Mouse (Mus musculus): ENCODE results near the gene Rarb.
A peak's percentile ranks its signal among the peaks of the same experiment; 100 is the strongest.

Gene Rarb

DNA sequence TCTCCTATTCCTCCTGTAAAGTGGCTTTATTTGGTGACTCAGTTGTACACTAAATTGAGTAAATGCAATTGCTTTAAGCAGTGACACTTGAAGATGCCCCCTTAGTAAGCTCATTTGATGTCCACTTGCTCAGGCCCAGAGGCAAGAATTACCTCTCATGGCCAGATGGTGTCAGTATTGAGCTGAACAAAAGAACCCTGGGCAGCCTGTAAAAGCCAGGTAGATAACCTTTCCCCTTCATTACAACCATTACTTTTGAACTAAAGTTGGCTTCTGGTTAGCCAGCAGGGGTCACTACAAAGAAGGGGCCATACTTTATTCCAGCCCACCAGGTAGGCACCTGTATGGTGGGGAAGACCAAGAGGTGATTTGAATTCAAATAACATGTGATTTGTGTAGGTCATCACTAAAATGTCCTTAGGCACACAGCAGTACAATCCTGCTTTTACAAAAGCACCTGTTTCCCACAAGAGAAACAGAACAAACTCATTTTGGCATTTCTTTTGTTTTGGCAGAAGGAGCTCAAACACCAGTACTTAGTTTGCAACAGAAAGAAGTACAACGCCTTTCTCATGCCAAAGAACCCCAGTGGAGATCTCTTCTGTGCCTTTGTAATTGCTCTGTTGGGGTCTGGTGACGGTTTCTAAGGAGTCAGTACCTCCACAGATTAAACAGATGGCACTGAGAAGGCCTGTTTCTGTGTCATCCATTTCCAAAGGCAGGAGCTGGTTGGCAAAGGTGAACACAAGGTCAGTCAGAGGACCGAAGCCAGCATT lies 384.4 kb downstream of the Rarb start:
- DNase-seq (ENCODE audit: low spot score): peak; percentile 79

DNA sequence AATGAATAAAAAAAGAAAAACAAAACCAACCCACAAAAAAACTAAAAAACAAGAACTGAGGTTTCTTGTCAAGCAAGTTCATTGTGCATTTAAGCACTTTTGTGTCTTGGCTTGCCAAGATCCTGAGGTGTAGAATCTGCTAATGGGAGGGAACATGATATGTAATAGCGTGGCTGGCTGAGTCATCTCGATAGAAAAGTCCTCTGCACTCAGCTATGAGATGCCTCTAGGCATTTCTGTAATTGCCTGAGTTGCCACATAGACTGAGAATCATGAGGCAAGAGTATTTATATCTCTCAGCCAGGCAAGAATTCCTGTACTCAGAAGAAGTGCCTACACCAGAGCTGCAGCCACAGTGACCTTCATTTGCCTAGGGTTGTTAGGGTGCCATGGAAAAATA lies 385.8 kb downstream of the Rarb start:
- DNase-seq (ENCODE audit: low spot score): no peak

DNA sequence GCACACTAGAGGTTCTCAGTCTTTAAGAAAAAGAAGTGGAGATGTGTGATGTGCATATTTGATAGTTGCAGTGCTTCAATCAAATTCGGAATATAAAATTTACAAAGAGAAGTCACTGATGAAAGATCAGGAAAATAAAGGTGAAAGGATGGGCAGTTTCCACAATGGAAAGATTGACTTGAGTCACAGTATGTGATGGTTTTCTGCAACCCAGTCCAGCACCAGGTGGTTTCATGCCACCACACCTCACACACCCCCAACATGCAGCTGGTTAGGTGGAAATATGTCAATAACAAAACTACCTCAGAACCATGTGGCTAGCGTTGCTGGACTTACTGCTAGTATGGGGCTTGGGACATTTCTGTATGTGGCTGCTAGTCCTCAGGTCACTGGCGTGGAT lies 386.4 kb downstream of the Rarb start:
- DNase-seq (ENCODE audit: low spot score): no peak

DNA sequence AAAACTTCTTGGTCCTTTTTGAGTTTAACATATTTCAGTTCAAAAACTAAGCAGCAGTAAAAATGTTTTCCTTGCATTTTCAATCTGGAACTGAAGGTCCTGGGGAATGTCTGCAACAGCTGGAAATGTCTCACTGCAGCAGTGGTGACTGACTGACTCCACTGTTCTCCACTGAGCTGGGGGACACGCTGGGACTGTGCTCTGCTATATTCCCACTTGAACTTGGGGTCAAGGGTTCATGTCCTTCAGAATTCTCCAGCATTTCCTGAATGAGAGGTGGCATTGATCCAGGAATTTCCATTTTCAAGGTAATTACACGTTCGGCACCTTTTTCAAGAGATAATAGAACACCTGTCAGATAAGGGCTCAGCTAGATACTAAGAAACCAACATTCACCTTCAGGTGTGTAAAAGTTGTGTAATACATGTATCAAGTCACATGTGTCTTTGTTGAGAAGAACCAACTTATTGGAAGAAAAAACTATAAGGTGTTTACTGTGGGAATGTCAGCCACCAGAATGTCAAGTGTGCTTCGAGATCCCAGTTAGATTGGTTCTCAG lies 386.9 kb downstream of the Rarb start:
- DNase-seq (ENCODE audit: low spot score): no peak

DNA sequence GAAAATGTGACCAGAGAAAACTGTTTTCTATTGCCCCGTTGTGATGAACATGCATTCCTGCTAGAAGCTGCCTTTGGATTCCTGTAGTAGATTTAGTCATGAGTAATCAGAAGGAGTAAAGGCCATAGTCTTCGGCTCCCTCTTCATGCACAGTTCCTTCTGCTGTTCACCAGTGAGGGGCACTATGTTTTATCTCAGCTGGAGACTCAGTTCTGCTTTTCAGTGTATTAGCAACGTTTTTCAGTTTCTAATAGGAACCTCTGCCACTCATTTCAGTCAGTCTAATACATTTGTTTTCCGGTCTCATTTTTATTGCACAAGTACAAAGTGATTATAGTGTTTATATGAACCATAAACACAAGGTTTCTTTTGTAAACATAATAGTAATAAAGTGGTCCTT lies 391.4 kb downstream of the Rarb start:
- no peak for DNase-seq (ENCODE audit: low spot score)

DNA sequence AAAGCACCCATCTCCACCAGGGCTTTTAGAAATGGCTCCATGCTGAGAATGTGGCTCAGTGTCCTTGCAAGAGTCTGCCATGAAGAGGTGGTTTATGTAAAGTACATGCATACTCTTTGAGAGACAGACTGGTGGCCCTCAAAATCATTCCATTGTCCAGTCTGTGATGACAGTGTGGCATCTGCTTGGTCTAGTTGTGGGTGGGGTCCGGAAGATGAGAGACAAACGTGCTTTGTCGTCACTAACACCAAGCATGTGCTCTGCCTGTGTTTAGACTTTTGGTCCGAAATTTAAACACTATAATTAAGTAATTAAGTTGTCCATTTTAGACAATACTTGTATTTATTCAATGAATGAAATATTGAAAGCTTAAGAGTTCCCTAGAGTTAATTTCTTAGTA lies 404.8 kb downstream of the Rarb start:
- no peak for DNase-seq (ENCODE audit: low spot score)

DNA sequence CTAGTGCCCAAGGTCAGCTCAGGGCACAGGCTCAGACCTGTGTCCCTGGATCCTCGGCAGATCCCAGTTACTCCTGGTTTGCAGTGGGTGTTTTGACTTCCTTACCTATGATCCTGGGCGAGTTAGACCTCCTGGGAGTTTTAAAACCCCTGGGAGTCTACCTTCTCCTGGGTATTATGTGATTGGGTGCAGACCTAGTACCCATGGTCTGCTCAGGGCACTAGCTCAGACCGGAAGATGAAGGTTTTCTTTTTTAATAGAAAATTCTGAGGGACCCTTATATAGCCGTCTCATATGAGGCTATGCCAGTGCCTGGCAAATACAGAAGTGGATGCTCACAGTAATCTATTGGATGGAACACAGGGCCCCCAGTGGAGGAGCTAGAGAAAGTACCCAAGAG lies 413.8 kb downstream of the Rarb start:
- DNase-seq (ENCODE audit: low spot score): no peak

DNA sequence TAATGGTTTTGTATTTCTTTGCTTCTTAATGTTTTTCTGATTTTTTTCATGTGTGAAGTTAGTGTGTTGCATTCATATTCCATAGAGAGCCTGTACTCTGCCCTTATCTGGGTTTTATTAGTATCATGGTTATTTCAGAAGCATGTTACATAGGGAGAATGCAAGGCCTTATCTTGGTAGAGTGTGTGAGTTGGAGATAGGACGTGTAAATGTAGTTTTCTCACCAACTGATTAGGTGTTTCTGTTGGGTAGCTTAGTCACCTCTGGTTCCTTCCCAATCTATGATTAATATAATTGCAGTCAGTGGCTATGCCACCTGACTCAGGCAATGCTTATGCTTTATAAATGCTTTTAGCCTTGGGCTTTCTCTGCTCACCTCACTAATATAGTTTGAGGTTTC lies 434.2 kb downstream of the Rarb start:
- no peak for DNase-seq (ENCODE audit: low spot score)
